Mouse (Mus musculus) midbrain, embryonic 12.5 days (tissue): ENCODE measurements around the gene Zfpm1. TPM values are rescaled to one million over a fixed set of nuclear protein-coding genes. Genes with fewer than 3 reads are reported as not detected.

Source experiments
- ATAC-seq: fragments of 200-750 bp; cut with Nextera tagmentation; 2 replicates; pipeline ENCODE4 v1.8.0; 2017; ENCODE audit warnings: low read depth, moderate TSS enrichment, moderate library complexity; ENCODE audit not compliant: low FRiP score
- H3K27ac ChIP-seq: fragments of 300-500 bp; sonication (generic); replicated peaks from 2 replicates; pipeline ENCODE4 v1.5.1; 2016; ENCODE audit warnings: mild to moderate bottlenecking
- H3K27me3 ChIP-seq: fragments of 300-500 bp; sonication (generic); 2 replicates; pipeline ENCODE4 v1.6.1; 2016; ENCODE audit warnings: mild to moderate bottlenecking
- H3K36me3 ChIP-seq: fragments of 300-500 bp; sonication (generic); 2 replicates; pipeline ENCODE4 v1.6.1; 2016
- H3K4me1 ChIP-seq: fragments of 300-500 bp; sonication (generic); 2 replicates; pipeline ENCODE4 v1.6.1; 2016
- H3K4me2 ChIP-seq: fragments of 300-500 bp; sonication (generic); replicated peaks from 2 replicates; pipeline ENCODE4 v1.6.1; 2016; ENCODE audit warnings: mild to moderate bottlenecking, moderate library complexity
- H3K4me3 ChIP-seq: fragments of 300-500 bp; sonication (generic); 2 replicates; pipeline ENCODE4 v1.5.1; 2016; ENCODE audit warnings: mild to moderate bottlenecking
- H3K9ac ChIP-seq: fragments of 300-500 bp; sonication (generic); replicated peaks from 2 replicates; pipeline ENCODE4 v1.6.1; 2016; ENCODE audit warnings: mild to moderate bottlenecking, moderate library complexity
- H3K9me3 ChIP-seq: fragments of 300-500 bp; sonication (generic); 2 replicates; pipeline ENCODE4 v1.6.1; 2016; ENCODE audit warnings: mild to moderate bottlenecking
- WGBS: fragments of 180-500 bp; shearing (Covaris S2); methylation state at CpG from one replicate; pipeline ENCODE4 v1.1.7; 2016; 5-methylcytosine and 5-hydroxymethylcytosine counted together
- polyA plus RNA-seq: library from polyadenylated mRNA; unstranded; fragments of >200 nt; fragmentation: Nextera tagmentation; extraction: Ambion mirVana; gene quantifications from 2 replicates; pipeline ENCODE4 v1.2.1, GENCODE M21; 2016

Zfpm1 gene
- polyA plus RNA-seq, 1 experiment from 2014 or later: 3.0 TPM

DNA sequence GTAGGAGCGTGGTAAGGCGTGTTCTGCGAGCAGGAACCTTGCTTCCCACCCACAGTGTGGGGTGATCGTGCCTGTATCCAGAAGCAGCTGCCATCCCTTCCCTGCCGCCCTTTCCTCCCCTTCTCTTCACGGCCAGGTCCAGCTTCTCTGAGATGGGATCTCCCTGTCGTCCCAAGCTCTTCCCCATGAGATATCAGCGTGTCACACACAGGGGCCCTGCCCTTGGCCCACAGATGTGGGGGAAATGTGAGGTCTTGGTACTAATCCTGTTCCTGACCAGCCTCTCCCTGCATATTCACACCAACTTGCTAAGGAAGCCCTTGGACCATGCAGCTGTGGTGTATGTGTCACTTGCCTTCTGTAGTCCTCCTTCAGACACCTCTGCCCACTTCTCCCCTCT lies 5.8 kb downstream of the Zfpm1 start:
- Histone ChIP-seq H3K4me3 (no peak overlapping the region), H3K27me3 (peaks cover 61% of the 10 kb centered on the region), H3K9me3 (no peaks in the 10 kb centered on the region), H3K9ac (no peak overlapping the region), H3K36me3 (no peaks in the 10 kb centered on the region), H3K4me1 (peaks cover 46% of the 10 kb centered on the region), H3K27ac (no peak overlapping the region), H3K4me2 (no peak overlapping the region)
- ATAC-seq: no peak
- 88% methylated on average over 8 of the region's 8 CpGs for WGBS

DNA sequence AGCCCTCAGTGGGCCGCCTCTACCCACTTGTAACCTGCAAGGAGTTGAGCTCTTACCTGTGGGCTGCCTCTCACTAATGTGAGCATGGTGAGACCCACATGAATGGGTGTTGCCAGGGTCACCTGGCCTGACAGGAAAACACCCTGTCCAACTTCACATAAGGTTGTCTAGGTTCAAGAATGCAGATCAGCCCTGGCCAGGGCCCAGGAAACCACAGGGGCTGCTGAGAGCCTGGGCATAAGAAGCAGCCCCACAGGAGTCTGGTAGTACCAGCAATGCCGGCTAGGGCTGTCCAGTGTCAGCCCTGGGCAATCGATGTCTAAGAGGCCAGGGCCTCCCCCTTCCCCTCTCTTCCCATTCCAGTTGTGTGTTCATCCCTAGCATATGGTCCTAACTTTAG lies 6.4 kb downstream of the Zfpm1 start:
- no peaks in the 10 kb centered on the region for H3K9me3 ChIP-seq
- peaks cover 40% of the 10 kb centered on the region for H3K4me1 ChIP-seq
- no peaks in the 10 kb centered on the region for H3K36me3 ChIP-seq
- no peak overlapping the region for H3K4me3 ChIP-seq
- H3K9ac ChIP-seq: no peak overlapping the region
- H3K4me2 ChIP-seq: no peak overlapping the region
- ATAC-seq: no peak
- no peak overlapping the region for H3K27ac ChIP-seq
- H3K27me3 ChIP-seq: peaks cover 55% of the 10 kb centered on the region
- WGBS: 75% methylated on average over 3 of the region's 3 CpGs

DNA sequence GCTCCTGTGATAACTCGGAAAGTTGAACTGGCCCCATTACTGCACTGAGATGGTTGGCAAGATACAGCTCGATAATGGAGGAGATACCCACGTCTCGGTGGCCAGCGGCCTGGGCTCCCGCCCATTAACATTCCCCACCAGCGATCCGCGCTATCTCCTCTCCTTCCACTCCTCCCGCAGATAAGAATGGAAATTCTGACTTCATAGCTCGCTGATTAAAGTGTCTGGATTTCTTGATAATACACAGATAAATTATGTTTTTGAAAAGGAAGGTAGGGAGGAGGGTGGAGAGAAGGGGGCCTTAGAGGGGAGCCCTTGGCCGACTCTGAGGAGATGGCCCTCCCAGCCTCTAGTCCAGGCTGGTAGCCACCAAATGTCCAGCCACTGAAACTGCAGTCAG lies 9.1 kb downstream of the Zfpm1 start:
- Histone ChIP-seq H3K4me3 (no peak overlapping the region), H3K4me1 (peaks cover 35% of the 10 kb centered on the region), H3K27ac (peak overlapping the region; percentile 54; the same call in 1 of the 2 replicates), H3K9me3 (no peaks in the 10 kb centered on the region), H3K36me3 (no peaks in the 10 kb centered on the region), H3K9ac (no peak overlapping the region), H3K4me2 (no peak overlapping the region), H3K27me3 (peaks cover 28% of the 10 kb centered on the region)
- no peak for ATAC-seq
- 71% methylated on average over 12 of the region's 12 CpGs for WGBS

DNA sequence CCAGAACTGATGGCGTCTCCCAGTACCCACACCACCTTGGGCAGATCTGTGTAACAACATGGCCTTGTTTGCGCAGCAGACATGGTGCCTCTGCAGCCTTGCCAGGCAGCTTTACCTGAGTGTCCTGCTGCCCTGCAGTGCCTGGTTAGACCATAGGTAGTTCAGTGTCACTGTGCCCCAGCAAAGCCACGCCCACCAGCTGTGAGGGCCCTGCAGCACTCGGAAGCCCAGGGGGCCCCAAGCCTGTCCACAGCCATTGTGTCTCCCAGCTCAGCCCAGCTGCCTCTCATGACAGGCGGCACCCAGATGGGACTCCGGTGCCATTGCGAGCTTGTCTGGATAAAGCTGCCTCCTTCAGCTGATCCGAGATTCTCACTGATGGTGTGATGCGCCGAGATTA lies 9.6 kb downstream of the Zfpm1 start:
- H3K9ac ChIP-seq: no peak overlapping the region
- no peaks in the 10 kb centered on the region for H3K9me3 ChIP-seq
- H3K4me3 ChIP-seq: no peak overlapping the region
- peaks cover 36% of the 10 kb centered on the region for H3K4me1 ChIP-seq
- H3K36me3 ChIP-seq: no peaks in the 10 kb centered on the region
- WGBS: 34% methylated on average over 10 of the region's 10 CpGs
- 0 out of 2 replicates have a peak, but pooled peaks have one; percentile 14 for ATAC-seq
- H3K27ac ChIP-seq: peak overlapping the region; percentile 54
- 0 out of 2 replicates have a peak overlapping the region, but pooled peaks have one; percentile 2 for H3K4me2 ChIP-seq
- peaks cover 23% of the 10 kb centered on the region for H3K27me3 ChIP-seq

DNA sequence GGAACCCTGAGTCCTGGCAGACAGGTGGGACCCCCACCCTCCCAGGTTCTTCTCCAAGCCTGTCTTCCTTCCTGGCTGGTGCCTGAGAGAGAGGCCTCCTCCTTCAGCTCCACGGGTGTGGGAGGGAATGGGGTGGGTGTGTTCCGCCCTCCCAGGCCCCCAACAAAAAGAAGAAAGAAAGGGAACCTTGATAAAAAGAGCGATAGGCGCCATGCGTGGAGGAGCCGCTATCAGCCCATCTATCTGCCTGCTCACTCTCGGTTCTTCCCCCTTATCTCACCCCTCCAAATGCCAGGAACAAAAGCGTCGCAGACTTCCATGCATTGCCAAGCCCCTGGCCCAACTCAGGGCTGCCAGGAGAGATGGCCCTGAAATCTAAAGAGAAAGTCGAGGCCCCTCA lies 11.5 kb downstream of the Zfpm1 start:
- no peak overlapping the region for H3K4me2 ChIP-seq
- H3K4me1 ChIP-seq: peaks cover 50% of the 10 kb centered on the region
- no peak overlapping the region for H3K9ac ChIP-seq
- H3K4me3 ChIP-seq: no peak overlapping the region
- H3K36me3 ChIP-seq: no peaks in the 10 kb centered on the region
- H3K9me3 ChIP-seq: no peaks in the 10 kb centered on the region
- 0 out of 2 replicates have a peak, but pooled peaks cover 5% of the 10 kb centered on the region for H3K27me3 ChIP-seq
- H3K27ac ChIP-seq: 0 out of 2 replicates have a peak overlapping the region, but pooled peaks have one; percentile 11
- 63% methylated on average over 10 of the region's 10 CpGs for WGBS
- no peak for ATAC-seq

- Histone ChIP-seq H3K9ac (no peak overlapping the region), H3K36me3 (no peaks in the 10 kb centered on the region), H3K9me3 (no peaks in the 10 kb centered on the region), H3K27me3 (no peaks in the 10 kb centered on the region), H3K4me1 (peaks cover 53% of the 10 kb centered on the region), H3K27ac (no peak overlapping the region), H3K4me3 (no peak overlapping the region), H3K4me2 (no peak overlapping the region)
- ATAC-seq: peak; percentile 39; the same call in 1 of the 2 replicates
- WGBS: 4% methylated on average over 7 of the region's 7 CpGs
Measured at GRCm38 (mm10) chr8:122294273-122294683, 12.3 kb downstream of the Zfpm1 start.

DNA sequence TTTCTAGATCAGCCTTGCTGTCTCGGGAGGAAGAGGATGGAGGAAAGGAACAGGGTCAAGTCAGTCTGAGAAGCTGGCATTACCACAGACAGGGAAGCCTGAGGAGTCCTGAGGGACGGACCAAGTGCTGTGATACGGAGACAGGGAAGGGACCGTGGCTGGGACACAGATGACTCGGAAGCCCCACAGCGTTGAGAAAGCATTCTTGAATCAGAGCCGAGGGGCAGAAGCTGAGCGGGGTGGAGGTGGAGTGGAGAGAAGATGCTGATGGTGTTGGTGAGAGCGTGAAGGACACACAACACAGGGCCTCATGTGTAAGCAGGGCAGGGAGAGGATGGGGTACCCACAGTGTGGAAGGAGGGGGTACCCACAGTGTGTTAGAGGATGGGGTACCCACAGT lies 13.4 kb downstream of the Zfpm1 start:
- no peaks in the 10 kb centered on the region for H3K27me3 ChIP-seq
- no peak for ATAC-seq
- peak overlapping the region; percentile 54; the same call in 1 of the 2 replicates for H3K27ac ChIP-seq
- H3K4me3 ChIP-seq: no peak overlapping the region
- H3K4me2 ChIP-seq: no peak overlapping the region
- 75% methylated on average over 9 of the region's 9 CpGs for WGBS
- H3K9me3 ChIP-seq: no peaks in the 10 kb centered on the region
- H3K9ac ChIP-seq: no peak overlapping the region; the same call in 1 of the 2 replicates
- peaks cover 53% of the 10 kb centered on the region for H3K4me1 ChIP-seq
- H3K36me3 ChIP-seq: no peaks in the 10 kb centered on the region

- peak overlapping the region; percentile 54 for H3K27ac ChIP-seq
- no peaks in the 10 kb centered on the region for H3K9me3 ChIP-seq
- H3K9ac ChIP-seq: no peak overlapping the region; the same call in 1 of the 2 replicates
- no peak overlapping the region for H3K4me2 ChIP-seq
- no peaks in the 10 kb centered on the region for H3K27me3 ChIP-seq
- peaks cover 49% of the 10 kb centered on the region for H3K4me1 ChIP-seq
- no peak overlapping the region for H3K4me3 ChIP-seq
- WGBS: 49% methylated on average over 24 of the region's 24 CpGs
- H3K36me3 ChIP-seq: no peaks in the 10 kb centered on the region
- peak; percentile 38 for ATAC-seq
Measured at GRCm38 (mm10) chr8:122296173-122297001, 14.4 kb downstream of the Zfpm1 start.

DNA sequence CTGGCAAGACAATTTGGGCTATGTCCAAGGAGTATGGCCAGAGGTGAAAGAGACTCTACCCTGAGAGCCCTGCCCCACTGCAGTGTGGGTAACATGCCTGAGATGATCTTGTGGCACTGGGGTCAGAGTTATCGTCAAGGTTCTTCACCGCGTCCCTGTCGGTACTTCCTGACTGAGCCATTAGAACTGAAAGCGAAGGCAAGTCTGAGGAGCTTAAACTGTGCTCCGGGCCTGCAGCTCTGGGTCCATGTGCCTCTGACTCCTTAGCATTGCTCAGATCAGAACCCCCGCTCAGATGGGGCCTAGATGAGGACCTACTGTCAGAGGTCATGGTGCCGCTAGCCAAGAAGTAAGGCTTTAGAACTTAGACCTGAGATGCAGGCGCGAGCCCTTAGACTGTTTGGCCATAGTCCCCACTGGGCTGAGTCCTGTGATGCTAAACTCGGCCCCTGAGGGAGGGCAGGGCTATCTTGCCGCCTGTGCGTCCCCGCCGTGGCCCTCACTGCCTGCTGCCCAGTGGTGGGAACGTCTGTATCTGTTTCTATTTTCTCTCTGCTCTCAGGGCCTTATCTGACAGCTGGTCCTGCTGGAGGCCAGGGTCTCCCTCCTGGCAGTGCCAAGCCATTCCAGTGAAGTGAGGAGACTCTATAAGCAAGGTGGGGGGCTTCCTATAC lies 17.8 kb downstream of the Zfpm1 start:
- no peak overlapping the region for H3K4me2 ChIP-seq
- 71% methylated on average over 16 of the region's 16 CpGs for WGBS
- H3K4me3 ChIP-seq: no peak overlapping the region
- H3K9me3 ChIP-seq: no peaks in the 10 kb centered on the region
- no peak for ATAC-seq
- no peaks in the 10 kb centered on the region; the same call in 1 of the 2 replicates for H3K27me3 ChIP-seq
- H3K9ac ChIP-seq: no peak overlapping the region
- H3K4me1 ChIP-seq: peaks cover 46% of the 10 kb centered on the region
- no peaks in the 10 kb centered on the region for H3K36me3 ChIP-seq
- peak overlapping the region; percentile 64 for H3K27ac ChIP-seq

DNA sequence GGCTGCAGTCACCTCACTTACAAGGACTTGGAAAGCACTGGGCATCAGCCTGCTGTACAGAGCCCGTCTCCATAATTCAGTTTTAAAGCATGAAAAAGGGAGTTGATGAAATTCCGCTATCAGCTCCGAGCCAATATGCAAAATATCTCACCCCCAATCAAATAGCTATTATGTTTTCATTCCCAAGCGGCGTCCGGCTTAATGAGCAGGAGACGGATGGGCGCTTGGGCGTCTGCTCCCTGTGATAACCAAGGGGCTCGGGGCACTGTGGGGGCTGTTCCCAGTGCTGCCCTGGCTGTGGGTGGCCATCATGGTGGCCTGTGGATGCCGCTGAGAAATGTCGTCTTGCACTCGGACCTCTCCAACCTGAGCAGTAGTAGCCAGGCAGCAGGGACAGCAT lies 19.1 kb downstream of the Zfpm1 start:
- H3K9ac ChIP-seq: no peak overlapping the region
- no peaks in the 10 kb centered on the region; the same call in 1 of the 2 replicates for H3K27me3 ChIP-seq
- peaks cover 36% of the 10 kb centered on the region for H3K4me1 ChIP-seq
- H3K36me3 ChIP-seq: no peaks in the 10 kb centered on the region
- peak overlapping the region; percentile 64 for H3K27ac ChIP-seq
- ATAC-seq: no peak
- no peaks in the 10 kb centered on the region for H3K9me3 ChIP-seq
- WGBS: 73% methylated on average over 13 of the region's 13 CpGs
- H3K4me3 ChIP-seq: no peak overlapping the region
- H3K4me2 ChIP-seq: no peak overlapping the region

DNA sequence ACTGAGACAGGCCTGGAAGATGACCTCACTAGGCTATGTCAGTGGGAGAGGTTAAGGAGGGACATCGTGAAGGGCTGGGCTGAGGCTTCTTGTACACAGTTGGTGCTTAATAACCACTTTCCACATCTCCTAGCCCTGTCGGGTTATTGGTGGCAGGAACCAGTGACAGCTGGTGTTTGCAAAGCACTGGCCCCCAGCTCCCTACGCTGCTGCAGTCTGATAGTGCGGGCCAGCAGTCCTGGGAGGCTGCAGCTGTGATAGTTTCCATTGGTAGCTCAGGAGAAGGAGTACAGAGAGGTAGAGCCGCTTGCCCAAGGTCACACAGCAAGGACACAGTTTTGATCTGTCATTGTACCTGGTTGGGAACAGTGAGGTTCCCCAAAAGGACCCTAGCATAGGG lies 19.9 kb downstream of the Zfpm1 start:
- Histone ChIP-seq H3K27me3 (no peaks in the 10 kb centered on the region; the same call in 1 of the 2 replicates), H3K9me3 (no peaks in the 10 kb centered on the region), H3K4me2 (no peak overlapping the region), H3K4me3 (no peak overlapping the region), H3K4me1 (peaks cover 28% of the 10 kb centered on the region), H3K27ac (peak overlapping the region; percentile 7), H3K9ac (no peak overlapping the region), H3K36me3 (no peaks in the 10 kb centered on the region)
- no peak for ATAC-seq
- 84% methylated on average over 5 of the region's 5 CpGs for WGBS

GRCm38 (mm10) chr8:122303451-122303850 lies 21.5 kb downstream of the Zfpm1 start:
- Histone ChIP-seq H3K4me1 (peaks cover 18% of the 10 kb centered on the region; the same call in 1 of the 2 replicates), H3K27me3 (no peaks in the 10 kb centered on the region; the same call in 1 of the 2 replicates), H3K4me2 (no peak overlapping the region), H3K36me3 (no peaks in the 10 kb centered on the region), H3K4me3 (no peak overlapping the region), H3K27ac (no peak overlapping the region), H3K9me3 (no peaks in the 10 kb centered on the region), H3K9ac (no peak overlapping the region)
- ATAC-seq: no peak
- 67% methylated on average over 6 of the region's 6 CpGs for WGBS
